Mouse (Mus musculus): ENCODE measurements around the gene Specc1. TPM values are rescaled to one million over a fixed set of nuclear protein-coding genes. Genes with fewer than 3 reads are reported as not detected.

The Specc1 gene
- total RNA-seq, 2 experiments from 2014 or later = 1.5 to 2.3 TPM

DNA sequence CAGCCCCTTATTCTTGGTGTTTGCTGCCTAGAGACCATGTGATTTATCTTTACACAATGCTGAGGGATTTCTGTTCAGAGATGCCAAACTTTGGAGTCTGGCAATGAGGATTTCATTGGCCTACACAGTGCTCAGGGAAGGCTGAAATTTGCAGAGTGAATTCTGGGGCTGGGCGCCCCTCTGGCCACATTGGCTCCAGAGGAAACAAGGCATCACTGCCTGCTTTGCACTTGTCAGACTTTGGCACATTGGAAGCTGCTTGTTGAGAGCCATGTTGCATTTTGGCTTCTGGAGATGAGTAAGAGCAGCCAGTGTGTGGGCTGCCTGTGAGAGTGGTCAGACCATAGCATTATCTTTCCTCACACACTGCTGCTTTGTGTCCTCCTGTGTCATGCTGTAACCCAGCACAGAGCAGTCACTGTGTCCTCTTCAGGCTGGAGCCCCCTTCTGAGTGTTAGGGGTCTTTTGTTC, 149.9 kb downstream of the Specc1 start:
- H3K27ac ChIP-seq = no peak overlapping the region
- intact Hi-C loops (cut with DNase I) = no loop called here
- no peak for DNase-seq
- no peak overlapping the region for H3K4me3 ChIP-seq
- no peak for TF ChIP-seq CTCF (IDR thresholded peaks at IDR 0.05)

DNA sequence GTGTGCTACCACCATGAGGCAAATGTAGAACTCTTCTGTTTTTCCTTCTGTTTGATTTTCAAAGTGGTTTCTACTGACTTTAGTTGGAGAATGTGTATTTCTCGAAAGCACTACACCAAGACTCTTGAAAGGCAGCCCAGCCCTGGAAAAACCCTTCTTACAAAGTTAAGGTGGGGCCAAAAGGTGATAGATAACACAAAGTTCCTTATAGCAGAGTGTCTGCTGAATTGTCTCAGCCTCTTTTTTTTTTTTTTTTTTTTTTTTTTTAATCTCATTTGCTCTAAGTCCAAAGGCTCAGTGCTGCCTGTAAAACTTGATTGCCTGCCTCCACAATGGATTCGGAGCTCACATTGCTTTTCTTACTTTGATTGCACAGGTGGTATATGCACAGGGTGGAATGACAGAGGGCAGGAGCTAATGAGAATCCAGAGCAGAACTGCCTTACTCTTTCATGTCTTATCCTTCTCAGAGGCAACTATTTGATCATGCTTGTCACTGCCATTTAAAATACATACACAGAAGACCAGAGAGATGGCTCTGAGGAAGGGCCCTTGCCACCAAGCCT, 150.8 kb downstream of the Specc1 start:
- H3K27ac ChIP-seq = no peak overlapping the region
- no peak for TF ChIP-seq CTCF (IDR thresholded peaks at IDR 0.05)
- no peak for DNase-seq
- intact Hi-C loops (cut with DNase I) = no loop called here
- no peak overlapping the region for H3K4me3 ChIP-seq

DNA sequence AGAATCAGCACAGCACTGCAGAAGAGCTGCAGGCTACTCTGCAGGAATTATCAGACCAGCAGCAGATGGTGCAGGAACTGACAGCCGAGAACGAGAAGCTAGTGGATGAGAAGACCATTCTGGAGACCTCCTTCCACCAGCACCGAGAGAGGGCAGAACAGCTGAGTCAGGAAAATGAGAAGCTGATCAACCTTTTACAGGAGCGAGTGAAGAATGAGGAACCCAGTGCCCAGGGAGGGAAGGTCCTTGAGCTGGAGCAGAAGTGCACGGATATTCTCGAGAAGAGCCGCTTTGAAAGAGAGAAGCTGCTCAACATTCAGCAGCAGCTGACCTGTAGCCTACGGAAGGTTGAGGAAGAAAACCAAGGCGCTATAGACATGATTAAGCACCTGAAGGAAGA, 162.0 kb downstream of the Specc1 start:
- H3K4me3 ChIP-seq = no peak overlapping the region
- intact Hi-C loops (cut with DNase I) = no loop called here
- no peak for TF ChIP-seq CTCF (IDR thresholded peaks at IDR 0.05)
- no peak overlapping the region for H3K27ac ChIP-seq
- DNase-seq = no peak

DNA sequence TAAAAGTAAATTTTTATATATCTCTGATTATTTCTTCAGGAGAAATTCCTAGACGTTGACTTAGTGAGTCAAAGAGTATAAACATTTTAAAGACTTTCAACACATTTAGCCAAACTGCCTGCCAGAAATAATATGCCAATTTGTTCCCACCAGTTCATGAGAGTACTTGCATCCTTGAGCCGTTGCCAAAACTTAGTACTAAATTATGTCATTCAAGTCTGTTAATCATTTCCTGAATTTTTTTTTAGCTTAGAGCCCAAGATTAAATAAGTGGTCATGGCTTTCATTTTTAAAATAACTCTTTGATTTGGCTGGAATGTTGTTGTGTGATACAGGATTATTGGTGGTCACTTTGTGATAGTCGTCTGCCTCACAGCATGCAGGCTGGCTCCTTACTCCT, 163.3 kb downstream of the Specc1 start:
- no peak overlapping the region for H3K4me3 ChIP-seq
- no peak for DNase-seq
- no peak for TF ChIP-seq CTCF (IDR thresholded peaks at IDR 0.05)
- intact Hi-C loops (cut with DNase I) = no loop called here
- no peak overlapping the region for H3K27ac ChIP-seq

DNA sequence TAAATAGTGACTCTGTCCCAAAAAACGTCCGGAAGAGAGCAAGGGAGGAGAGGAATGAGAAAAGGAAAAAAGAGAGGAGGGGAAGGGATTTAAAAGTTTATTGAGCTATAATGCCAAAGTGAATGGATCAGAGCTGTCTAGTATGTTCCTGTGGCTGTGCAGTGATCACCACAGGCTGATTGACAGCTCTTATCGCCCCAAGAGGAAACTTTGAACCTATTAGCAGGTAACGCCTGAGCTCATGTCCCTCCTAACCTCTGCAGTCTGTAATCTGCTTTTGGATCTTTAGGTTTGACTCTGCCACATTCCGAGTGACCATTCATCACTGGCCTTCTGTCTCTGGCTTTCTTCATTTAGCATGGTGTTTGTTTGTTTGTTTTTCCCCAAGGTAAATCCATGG, 164.8 kb downstream of the Specc1 start:
- Histone ChIP-seq H3K27ac (no peak overlapping the region), H3K4me3 (no peak overlapping the region)
- TF ChIP-seq CTCF (IDR thresholded peaks at IDR 0.05) = no peak
- no peak for DNase-seq
- intact Hi-C loops (cut with DNase I) = no loop called here

DNA sequence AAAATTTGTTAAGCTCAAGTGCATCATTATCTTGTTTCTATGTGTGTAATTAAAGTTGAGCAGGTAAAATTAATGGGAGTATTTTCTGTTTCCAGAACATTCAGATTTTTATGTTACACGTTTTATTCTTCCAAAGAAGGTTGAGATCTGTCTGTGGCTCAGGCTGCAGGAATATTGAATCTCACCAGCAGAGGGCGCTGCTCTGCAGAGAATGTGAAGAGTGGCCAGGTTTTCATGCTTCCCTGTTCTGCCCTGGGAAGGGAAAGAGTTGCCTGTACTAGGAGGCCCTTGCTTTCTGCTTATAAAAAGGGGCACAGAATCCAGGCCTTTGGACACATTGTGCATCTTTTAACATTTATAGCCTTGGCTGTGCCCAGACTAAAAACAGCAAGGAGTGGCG, 171.1 kb downstream of the Specc1 start:
- no peak overlapping the region for H3K27ac ChIP-seq
- intact Hi-C loops (cut with DNase I) = loop anchor here (1.0 kb wide), 2 partner anchors 79 to 153 kb away; no protein-coding TSS in a partner anchor
- no peak overlapping the region for H3K4me3 ChIP-seq
- peak; percentile 85 for DNase-seq
- peak; percentile 97 for TF ChIP-seq CTCF (IDR thresholded peaks at IDR 0.05)

DNA sequence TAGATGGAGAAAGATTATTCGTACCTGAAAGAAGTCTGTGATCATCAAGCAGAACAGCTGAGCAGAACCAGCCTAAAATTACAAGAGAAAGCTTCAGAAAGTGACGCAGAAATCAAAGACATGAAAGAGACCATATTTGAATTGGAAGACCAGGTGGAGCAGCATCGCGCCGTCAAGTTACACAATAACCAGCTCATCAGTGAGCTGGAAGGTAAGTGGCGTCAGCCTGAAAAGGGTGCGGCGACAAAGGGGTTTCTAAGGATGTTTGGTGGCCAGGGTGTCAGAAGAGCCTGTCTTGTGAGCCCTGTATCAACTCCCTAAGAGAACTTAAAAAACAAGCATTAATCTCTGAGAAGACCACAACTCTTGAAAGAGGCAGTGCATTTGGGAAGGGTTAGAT, 171.6 kb downstream of the Specc1 start:
- intact Hi-C loops (cut with DNase I) = no loop called here
- H3K4me3 ChIP-seq = no peak overlapping the region
- H3K27ac ChIP-seq = no peak overlapping the region
- TF ChIP-seq CTCF (IDR thresholded peaks at IDR 0.05) = no peak
- no peak for DNase-seq

DNA sequence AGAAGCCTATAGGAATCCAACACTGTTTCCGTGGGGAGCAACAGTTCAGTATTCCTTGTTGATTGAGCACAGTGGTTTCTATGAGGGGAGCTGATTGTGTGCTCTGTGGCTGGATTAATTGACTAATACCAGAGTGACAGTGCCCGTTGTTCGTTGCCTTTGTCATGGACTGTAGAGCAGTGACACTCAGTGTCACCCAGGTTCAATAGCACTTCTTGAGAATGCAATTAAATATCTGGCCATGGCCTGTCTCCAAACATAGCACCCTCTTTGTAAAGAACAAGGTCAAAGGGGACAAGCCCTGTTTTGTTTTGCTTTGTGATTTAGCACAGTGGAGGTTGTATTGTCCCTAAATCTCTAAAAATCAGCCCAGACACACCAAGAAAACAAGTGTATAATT, 173.6 kb downstream of the Specc1 start:
- intact Hi-C loops (cut with DNase I) = no loop called here
- no peak for TF ChIP-seq CTCF (IDR thresholded peaks at IDR 0.05)
- no peak for DNase-seq
- H3K27ac ChIP-seq = no peak overlapping the region
- H3K4me3 ChIP-seq = no peak overlapping the region

DNA sequence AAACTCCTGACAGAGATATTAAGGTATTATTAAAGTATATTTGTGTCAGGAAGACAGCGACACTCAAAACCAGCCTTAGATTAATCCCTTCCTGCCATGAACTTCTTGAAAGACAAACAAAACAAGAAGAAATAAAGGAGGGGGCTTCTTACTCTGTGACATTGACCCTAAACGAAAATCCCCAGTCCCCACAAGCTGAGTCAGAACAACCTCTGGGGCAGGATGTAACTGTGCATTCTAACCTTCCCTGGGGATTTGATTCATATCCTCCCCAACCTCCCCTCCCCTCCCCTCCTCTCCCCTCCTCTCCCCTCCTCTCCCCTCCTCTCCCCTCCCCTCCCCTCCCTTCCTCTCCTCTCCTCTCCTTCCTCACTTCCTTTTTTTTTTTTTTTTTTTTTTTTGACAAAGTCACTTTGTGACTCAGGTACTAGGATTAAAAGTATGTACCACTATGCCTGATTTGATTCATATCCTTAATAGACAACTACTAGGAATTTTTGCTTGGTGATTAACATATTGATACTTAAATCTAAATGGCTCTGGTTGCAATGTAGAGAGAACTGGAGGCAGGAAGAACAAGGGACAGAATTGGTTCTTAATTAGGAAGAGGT, 174.2 kb downstream of the Specc1 start:
- intact Hi-C loops (cut with DNase I) = no loop called here
- DNase-seq = no peak
- no peak for TF ChIP-seq CTCF (IDR thresholded peaks at IDR 0.05)
- Histone ChIP-seq H3K27ac (no peak overlapping the region), H3K4me3 (no peak overlapping the region)

DNA sequence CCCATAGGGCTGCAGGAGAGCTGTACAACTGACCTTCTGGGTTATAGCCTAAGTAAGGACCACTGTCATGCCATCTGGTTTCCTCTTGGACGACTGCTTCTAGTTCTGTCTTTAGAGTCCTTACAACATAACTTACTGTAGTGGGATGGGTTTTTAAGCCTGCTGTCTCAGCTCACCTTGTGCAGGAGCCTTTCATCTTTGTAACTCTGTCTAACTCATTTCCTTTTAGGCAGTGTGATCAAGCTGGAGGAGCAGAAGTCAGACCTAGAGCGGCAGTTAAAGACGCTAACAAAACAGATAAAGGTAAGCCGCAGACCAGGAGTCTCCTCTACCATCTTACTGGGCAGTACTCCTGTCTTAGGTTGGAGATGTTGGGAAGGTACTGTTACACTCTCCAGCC, 175.0 kb downstream of the Specc1 start:
- no peak overlapping the region for H3K27ac ChIP-seq
- DNase-seq = no peak
- intact Hi-C loops (cut with DNase I) = no loop called here

DNA sequence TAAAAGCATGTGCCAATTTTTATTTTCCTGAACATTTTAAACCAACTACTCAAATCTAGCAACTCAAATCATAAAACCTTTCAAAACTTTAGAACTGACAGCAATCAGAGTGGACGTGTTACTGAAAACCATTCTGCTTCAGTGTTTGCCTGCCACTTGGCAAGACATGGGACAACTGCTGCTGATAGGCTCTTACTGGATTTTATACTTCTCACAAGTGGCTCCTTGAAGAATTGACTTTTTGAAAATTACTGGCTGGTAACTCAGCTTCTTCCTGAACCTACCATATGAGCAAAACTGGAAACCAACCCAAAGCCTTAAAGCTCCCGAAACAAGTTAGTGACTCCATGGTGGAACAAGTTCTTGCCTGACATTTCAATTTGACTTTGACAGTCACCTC, 177.6 kb downstream of the Specc1 start:
- DNase-seq = no peak
- TF ChIP-seq CTCF (IDR thresholded peaks at IDR 0.05) = no peak
- Histone ChIP-seq H3K27ac (no peak overlapping the region), H3K4me3 (no peak overlapping the region)
- intact Hi-C loops (cut with DNase I) = no loop called here

More for the DNA sequence above, 175.0 kb downstream of the Specc1 start:
- no peak for TF ChIP-seq CTCF (IDR thresholded peaks at IDR 0.05)
- H3K4me3 ChIP-seq = no peak overlapping the region

DNA sequence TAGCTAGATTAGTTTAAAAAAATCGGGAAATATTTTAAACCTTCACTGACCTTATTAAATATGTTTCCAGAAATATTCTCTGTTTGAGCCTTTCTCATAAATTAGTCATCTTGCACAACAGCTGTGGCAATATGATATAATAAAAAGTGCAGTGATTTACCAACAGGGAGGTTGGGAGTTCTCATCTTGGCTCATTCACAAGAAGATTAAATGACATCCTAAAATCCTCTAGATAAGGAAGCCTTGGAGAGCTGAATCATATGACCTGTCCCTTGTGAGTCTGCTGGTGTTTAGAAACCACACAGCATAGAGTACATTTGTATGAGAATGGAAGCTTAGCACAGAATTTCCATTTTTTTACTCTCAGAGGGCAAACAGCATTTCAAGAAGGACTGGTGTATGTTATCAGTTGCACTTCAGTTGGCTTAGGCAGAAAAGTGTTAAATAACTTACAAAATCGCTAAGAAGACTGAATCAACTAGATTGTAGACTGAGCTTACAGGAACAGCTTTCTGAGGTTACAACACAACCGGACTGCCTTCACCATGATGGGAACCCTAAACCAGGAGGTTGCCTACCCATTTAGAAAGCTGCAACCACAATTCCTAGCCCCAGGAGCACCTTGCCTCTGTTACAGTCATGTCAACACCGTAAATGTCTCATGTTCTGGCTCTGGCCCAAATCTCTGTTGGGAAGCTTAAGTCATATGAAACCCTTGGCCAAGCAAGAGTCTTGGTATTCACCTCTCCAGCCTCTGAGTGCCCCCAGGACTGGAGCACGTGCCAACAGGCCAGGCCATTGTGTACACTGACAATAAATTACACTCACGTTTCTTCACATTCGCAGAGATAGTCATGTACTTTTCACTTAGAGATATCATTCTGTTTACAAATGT, 188.9 kb downstream of the Specc1 start:
- no peak for DNase-seq
- H3K27ac ChIP-seq = 0 out of 2 replicates have a peak overlapping the region, but pooled peaks have one; percentile 41

DNA sequence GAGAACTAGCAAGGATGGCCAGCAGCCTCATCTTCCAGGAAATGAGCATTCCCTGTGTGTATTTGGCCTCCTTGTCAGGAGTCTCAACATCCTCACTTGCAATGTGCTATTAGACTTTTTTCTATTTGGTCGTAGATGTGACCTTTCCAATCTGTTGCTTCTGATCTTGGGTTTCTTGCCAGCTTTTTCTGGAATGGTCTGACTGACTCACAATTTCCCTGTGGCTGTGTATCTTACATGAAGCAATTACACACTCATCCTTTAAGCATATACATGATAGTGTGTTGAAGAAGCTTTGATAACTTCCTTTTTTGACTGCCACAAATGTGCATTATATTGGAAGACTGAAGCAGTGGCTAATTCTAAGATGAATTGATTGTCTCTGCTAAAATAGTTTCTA, 190.1 kb downstream of the Specc1 start:
- Histone ChIP-seq H3K27ac (no peak overlapping the region), H3K4me3 (no peak overlapping the region)
- intact Hi-C loops (cut with DNase I) = no loop called here
- TF ChIP-seq CTCF (IDR thresholded peaks at IDR 0.05) = no peak
- no peak for DNase-seq

More for the DNA sequence above, 188.9 kb downstream of the Specc1 start:
- no peak for TF ChIP-seq CTCF (IDR thresholded peaks at IDR 0.05)
- intact Hi-C loops (cut with DNase I) = no loop called here
- H3K4me3 ChIP-seq = no peak overlapping the region

Measured in gastrocnemius, adult 2 months (tissue).